Mouse (Mus musculus): Measurements from ENCODE around the gene Arhgef15. TPM values are rescaled to one million over a fixed set of nuclear protein-coding genes. Genes with fewer than 3 reads are reported as not detected.

Arhgef15 gene
- polyA plus RNA-seq, 1 experiment from 2014 or later, result 23.9 TPM

- TF ChIP-seq CTCF (IDR thresholded peaks at IDR 0.05; ENCODE audit: low read depth), result no peak
- DNase-seq (peak; percentile 20), ATAC-seq (ENCODE audit: insufficient read depth) (no peak)
- Histone ChIP-seq H3K4me1 (ENCODE audit: insufficient read depth) (no peaks in the 10 kb centered on the region), H3K4me3 (ENCODE audit: low read depth, low read length) (no peak overlapping the region), H3K27me3 (ENCODE audit: insufficient read depth, low read length) (no peaks in the 10 kb centered on the region), H3K9me3 (ENCODE audit: low read depth, low read length) (no peaks in the 10 kb centered on the region), H3K36me3 (ENCODE audit: insufficient read depth) (peaks cover 75% of the 10 kb centered on the region), H3K4me2 (no peak overlapping the region), H3K9ac (no peak overlapping the region), H3K27ac (ENCODE audit: low read depth) (no peak overlapping the region)
- WGBS, result 86% methylated on average over 17 of the region's 17 CpGs
Measured at GRCm38 (mm10) chr11:68988341-68988740, 31.1 kb upstream of the Arhgef15 start.

- Histone ChIP-seq H3K27ac (ENCODE audit: low read depth) (no peak overlapping the region), H3K4me3 (ENCODE audit: low read depth, low read length) (no peak overlapping the region), H3K27me3 (ENCODE audit: insufficient read depth, low read length) (no peaks in the 10 kb centered on the region), H3K9ac (no peak overlapping the region), H3K36me3 (ENCODE audit: insufficient read depth) (peaks cover 66% of the 10 kb centered on the region), H3K4me1 (ENCODE audit: insufficient read depth) (no peaks in the 10 kb centered on the region), H3K9me3 (ENCODE audit: low read depth, low read length) (no peaks in the 10 kb centered on the region), H3K4me2 (no peak overlapping the region)
- no peak for TF ChIP-seq CTCF (IDR thresholded peaks at IDR 0.05; ENCODE audit: low read depth)
- 90% methylated on average over 11 of the region's 11 CpGs for WGBS
- DNase-seq (no peak), ATAC-seq (ENCODE audit: insufficient read depth) (no peak)
Measured at GRCm38 (mm10) chr11:68987365-68987882, 30.1 kb upstream of the Arhgef15 start.

- WGBS, result 27% methylated on average over 4 of the region's 4 CpGs
- H3K9ac ChIP-seq, result no peak overlapping the region
- ATAC-seq (ENCODE audit: insufficient read depth), result peak; percentile 49; the same call in 1 of the 2 replicates
Measured at GRCm38 (mm10) chr11:68982639-68983369, 25.5 kb upstream of the Arhgef15 start.

GRCm38 (mm10) chr11:68980919-68981318 lies 23.6 kb upstream of the Arhgef15 start:
- no peak for DNase-seq
- no peak overlapping the region for H3K9ac ChIP-seq

More at GRCm38 (mm10) chr11:68982639-68983369, 25.5 kb upstream of the Arhgef15 start:
- no peaks in the 10 kb centered on the region for H3K27me3 ChIP-seq (ENCODE audit: insufficient read depth, low read length)
- H3K4me2 ChIP-seq, result no peak overlapping the region
- no peaks in the 10 kb centered on the region for H3K4me1 ChIP-seq (ENCODE audit: insufficient read depth)
- DNase-seq, result peak; percentile 90
- no peak overlapping the region for H3K4me3 ChIP-seq (ENCODE audit: low read depth, low read length)
- H3K9me3 ChIP-seq (ENCODE audit: low read depth, low read length), result no peaks in the 10 kb centered on the region
- no peak overlapping the region for H3K27ac ChIP-seq (ENCODE audit: low read depth)
- peak; percentile 89 for TF ChIP-seq CTCF (IDR thresholded peaks at IDR 0.05; ENCODE audit: low read depth)
- H3K36me3 ChIP-seq (ENCODE audit: insufficient read depth), result peaks cover 20% of the 10 kb centered on the region

GRCm38 (mm10) chr11:68979320-68979733 lies 22.0 kb upstream of the Arhgef15 start:
- Histone ChIP-seq H3K9ac (no peak overlapping the region), H3K4me3 (ENCODE audit: low read depth, low read length) (no peak overlapping the region), H3K4me2 (no peak overlapping the region), H3K27ac (ENCODE audit: low read depth) (no peak overlapping the region), H3K9me3 (ENCODE audit: low read depth, low read length) (no peaks in the 10 kb centered on the region), H3K4me1 (ENCODE audit: insufficient read depth) (no peaks in the 10 kb centered on the region), H3K27me3 (ENCODE audit: insufficient read depth, low read length) (no peaks in the 10 kb centered on the region), H3K36me3 (ENCODE audit: insufficient read depth) (no peaks in the 10 kb centered on the region)
- DNase-seq, result no peak
- no peak for TF ChIP-seq CTCF (IDR thresholded peaks at IDR 0.05; ENCODE audit: low read depth)
- WGBS, result 34% methylated on average over 5 of the region's 5 CpGs
- ATAC-seq (ENCODE audit: insufficient read depth), result no peak

More at GRCm38 (mm10) chr11:68980919-68981318, 23.6 kb upstream of the Arhgef15 start:
- Histone ChIP-seq H3K36me3 (ENCODE audit: insufficient read depth) (0 out of 2 replicates have a peak, but pooled peaks cover 3% of the 10 kb centered on the region), H3K9me3 (ENCODE audit: low read depth, low read length) (no peaks in the 10 kb centered on the region), H3K4me1 (ENCODE audit: insufficient read depth) (no peaks in the 10 kb centered on the region), H3K4me2 (no peak overlapping the region), H3K4me3 (ENCODE audit: low read depth, low read length) (no peak overlapping the region), H3K27ac (ENCODE audit: low read depth) (no peak overlapping the region), H3K27me3 (ENCODE audit: insufficient read depth, low read length) (no peaks in the 10 kb centered on the region)
- no peak for TF ChIP-seq CTCF (IDR thresholded peaks at IDR 0.05; ENCODE audit: low read depth)
- ATAC-seq (ENCODE audit: insufficient read depth), result no peak
- WGBS, result 50% methylated on average over 3 of the region's 3 CpGs

- no peaks in the 10 kb centered on the region; the same call in 1 of the 2 replicates for H3K4me1 ChIP-seq (ENCODE audit: insufficient read depth)
- 93% methylated on average over 1 of the region's 1 CpGs for WGBS
- H3K27ac ChIP-seq (ENCODE audit: low read depth), result no peak overlapping the region
- H3K4me3 ChIP-seq (ENCODE audit: low read depth, low read length), result no peak overlapping the region
- DNase-seq (no peak), ATAC-seq (ENCODE audit: insufficient read depth) (no peak)
- no peaks in the 10 kb centered on the region for H3K36me3 ChIP-seq (ENCODE audit: insufficient read depth)
- H3K9ac ChIP-seq, result no peak overlapping the region
- no peaks in the 10 kb centered on the region for H3K9me3 ChIP-seq (ENCODE audit: low read depth, low read length)
- H3K4me2 ChIP-seq, result no peak overlapping the region
- TF ChIP-seq CTCF (IDR thresholded peaks at IDR 0.05; ENCODE audit: low read depth), result no peak
- no peaks in the 10 kb centered on the region for H3K27me3 ChIP-seq (ENCODE audit: insufficient read depth, low read length)
Measured at GRCm38 (mm10) chr11:68975601-68976000, 18.3 kb upstream of the Arhgef15 start.

GRCm38 (mm10) chr11:68975085-68975484 lies 17.8 kb upstream of the Arhgef15 start, which contains the start of gene Rangrf:
Gene Rangrf (minus strand): TSS chr11:68975185.
- H3K4me3 ChIP-seq (ENCODE audit: low read depth, low read length), result peak within 1 kb of the TSS; percentile 44
- H3K27me3 ChIP-seq (ENCODE audit: insufficient read depth, low read length), result no peaks in the 10 kb centered on the region
- TF ChIP-seq CTCF (IDR thresholded peaks at IDR 0.05; ENCODE audit: low read depth), result no peak
- H3K27ac ChIP-seq (ENCODE audit: low read depth), result no peak within 1 kb of the TSS
- no peaks in the 10 kb centered on the region; the same call in 1 of the 2 replicates for H3K4me1 ChIP-seq (ENCODE audit: insufficient read depth)
- 73% methylated on average over 7 of the region's 7 CpGs for WGBS
- ATAC-seq (ENCODE audit: insufficient read depth) (no peak), DNase-seq (no peak)
- peak within 1 kb of the TSS; percentile 73 for H3K4me2 ChIP-seq
- no peaks in the 10 kb centered on the region for H3K36me3 ChIP-seq (ENCODE audit: insufficient read depth)
- H3K9me3 ChIP-seq (ENCODE audit: low read depth, low read length), result no peaks in the 10 kb centered on the region
- H3K9ac ChIP-seq, result peak within 1 kb of the TSS; percentile 21
